Mouse (Mus musculus) liver, embryonic 14 days (tissue): ENCODE measurements around the gene Gm20547. TPM values are rescaled to one million over a fixed set of nuclear protein-coding genes. Genes with fewer than 3 reads are reported as not detected.

Experiments used
- polyA plus RNA-seq: library from polyadenylated mRNA; depleted of rRNA; stranded (reverse); fragments of >200 nt; gene quantifications from 2 replicates; pipeline ENCODE4 v1.2.3, GENCODE M21; 2012; rRNA removed

Gene Gm20547
- not detected in 2 replicates for polyA plus RNA-seq

GRCm38 (mm10) chr17:34881683-34882310 lies at the start of gene Gm20547:
TSS of gene Gm20547 (minus strand) at chr17:34882042.

GRCm38 (mm10) chr17:34931061-34931734 lies 49.4 kb upstream of the Gm20547 start, which contains the start of gene Neu1:
TSS of gene Neu1 (plus strand) at chr17:34931253.

GRCm38 (mm10) chr17:34913930-34914665 lies 32.3 kb upstream of the Gm20547 start, which contains the start of gene Slc44a4:
TSS of gene Slc44a4 (plus strand) at chr17:34914466.

GRCm38 (mm10) chr17:34898160-34898586 lies 16.3 kb upstream of the Gm20547 start, which contains the start of the genes C2 and Ehmt2:
TSS of gene C2 (minus strand) at chr17:34898265.
TSS of gene Ehmt2 (plus strand) at chr17:34898469.

GRCm38 (mm10) chr17:34879336-34879879 lies 2.4 kb downstream of the Gm20547 start, which contains the start of gene Zbtb12:
TSS of gene Zbtb12 (plus strand) at chr17:34879483.

GRCm38 (mm10) chr17:34862416-34863081 lies 19.3 kb downstream of the Gm20547 start, which contains the start of gene Cfb:
TSS of gene Cfb (minus strand) at chr17:34862518.

GRCm38 (mm10) chr17:34849722-34850516 lies 31.9 kb downstream of the Gm20547 start, which contains the start of the genes Skiv2l and Nelfe:
TSS of gene Skiv2l (minus strand) at chr17:34850210.
TSS of gene Nelfe (plus strand) at chr17:34850391.

GRCm38 (mm10) chr17:34836856-34837221 lies 45.0 kb downstream of the Gm20547 start, which contains the start of the genes Stk19 and Dxo:
TSS of gene Stk19 (minus strand) at chr17:34836945.
TSS of gene Dxo (plus strand) at chr17:34837019.

Other genes starting within 250 kb of the Gm20547 start
- gene Fkbpl, start 237.3 kb downstream of the Gm20547 start, polyA plus RNA-seq: 1.6 and 1.7 TPM in 2 replicates
- 13.3 and 14.6 TPM in 2 replicates for gene Atf6b, start 234.9 kb downstream of the Gm20547 start, polyA plus RNA-seq
- 0.14 and 0.15 TPM in 2 replicates for gene Tnxb, start 211.5 kb downstream of the Gm20547 start, polyA plus RNA-seq
- 2.5 and 3.3 TPM in 2 replicates for gene C4b, start 138.2 kb downstream of the Gm20547 start, polyA plus RNA-seq
- 0.03 TPM in 1 of 2 replicates, not detected in the other for gene Cyp21a1, start 77.5 kb downstream of the Gm20547 start, polyA plus RNA-seq
- 15.6 and 17.8 TPM in 2 replicates for gene Stk19, start 45.1 kb downstream of the Gm20547 start, polyA plus RNA-seq
- 22.0 and 28.0 TPM in 2 replicates for gene Dxo, start 45.0 kb downstream of the Gm20547 start, polyA plus RNA-seq
- 19.0 and 22.2 TPM in 2 replicates for gene Skiv2l, start 31.8 kb downstream of the Gm20547 start, polyA plus RNA-seq
- gene Nelfe, start 31.7 kb downstream of the Gm20547 start, polyA plus RNA-seq: 43.8 and 44.0 TPM in 2 replicates
- gene Cfb, start 19.5 kb downstream of the Gm20547 start, polyA plus RNA-seq: 157 and 169 TPM in 2 replicates
- 5.7 and 6.1 TPM in 2 replicates for gene Zbtb12, start 2.6 kb downstream of the Gm20547 start, polyA plus RNA-seq
- 14.2 and 18.4 TPM in 2 replicates for gene C2, start 16.2 kb upstream of the Gm20547 start, polyA plus RNA-seq
- gene Ehmt2, start 16.4 kb upstream of the Gm20547 start, polyA plus RNA-seq: 27.3 and 28.0 TPM in 2 replicates
- gene Slc44a4, start 32.4 kb upstream of the Gm20547 start, polyA plus RNA-seq: 1.1 and 1.3 TPM in 2 replicates
- 8.4 and 10.5 TPM in 2 replicates for gene Neu1, start 49.2 kb upstream of the Gm20547 start, polyA plus RNA-seq
- gene Hspa1b, start 77.2 kb upstream of the Gm20547 start, polyA plus RNA-seq: 1.1 and 1.3 TPM in 2 replicates
- not detected in 2 replicates for gene Gm20481, start 87.9 kb upstream of the Gm20547 start, polyA plus RNA-seq
- gene Hspa1a, start 90.1 kb upstream of the Gm20547 start, polyA plus RNA-seq: 0.58 and 0.67 TPM in 2 replicates
- gene Hspa1l, start 90.7 kb upstream of the Gm20547 start, polyA plus RNA-seq: 0.02 TPM in 2 replicates
- 106 and 129 TPM in 2 replicates for gene Lsm2, start 99.8 kb upstream of the Gm20547 start, polyA plus RNA-seq
- 58.0 and 65.7 TPM in 2 replicates for gene Vars, start 118.9 kb upstream of the Gm20547 start, polyA plus RNA-seq
- gene Vwa7, start 134.5 kb upstream of the Gm20547 start, polyA plus RNA-seq: 0.12 and 0.20 TPM in 2 replicates
- gene Sapcd1, start 146.0 kb upstream of the Gm20547 start, polyA plus RNA-seq: 2.0 TPM in 2 replicates
- gene Msh5, start 164.7 kb upstream of the Gm20547 start, polyA plus RNA-seq: 3.3 and 4.1 TPM in 2 replicates
- 70.1 and 85.9 TPM in 2 replicates for gene Clic1, start 167.9 kb upstream of the Gm20547 start, polyA plus RNA-seq
- 11.1 and 13.5 TPM in 2 replicates for gene Ddah2, start 177.0 kb upstream of the Gm20547 start, polyA plus RNA-seq
- gene Ly6g6c, start 183.3 kb upstream of the Gm20547 start, polyA plus RNA-seq: 0.21 and 0.24 TPM in 2 replicates
- gene Mpig6b, start 184.1 kb upstream of the Gm20547 start, polyA plus RNA-seq: 1.8 and 2.7 TPM in 2 replicates
- 0.03 and 0.15 TPM in 2 replicates for gene Ly6g6e, start 194.9 kb upstream of the Gm20547 start, polyA plus RNA-seq
- gene Ly6g6d, start 196.0 kb upstream of the Gm20547 start, polyA plus RNA-seq: 0.66 and 0.76 TPM in 2 replicates
- 4.6 TPM in 2 replicates for gene Ly6g6f, start 203.6 kb upstream of the Gm20547 start, polyA plus RNA-seq
- 25.1 and 29.0 TPM in 2 replicates for gene Abhd16a, start 207.2 kb upstream of the Gm20547 start, polyA plus RNA-seq
- not detected in 2 replicates for gene Ly6g5c, start 226.2 kb upstream of the Gm20547 start, polyA plus RNA-seq
- 0.42 and 0.67 TPM in 2 replicates for gene Ly6g5b, start 233.4 kb upstream of the Gm20547 start, polyA plus RNA-seq
- 9.1 and 10.2 TPM in 2 replicates for gene Gpank1, start 239.4 kb upstream of the Gm20547 start, polyA plus RNA-seq
- gene Csnk2b, start 240.0 kb upstream of the Gm20547 start, polyA plus RNA-seq: 76.9 and 86.4 TPM in 2 replicates
- gene D17H6S53E, start 244.3 kb upstream of the Gm20547 start, polyA plus RNA-seq: 1.2 and 1.6 TPM in 2 replicates